8 mouse cellular contexts compared by ENCODE assay signal in the genomic region with DNA sequence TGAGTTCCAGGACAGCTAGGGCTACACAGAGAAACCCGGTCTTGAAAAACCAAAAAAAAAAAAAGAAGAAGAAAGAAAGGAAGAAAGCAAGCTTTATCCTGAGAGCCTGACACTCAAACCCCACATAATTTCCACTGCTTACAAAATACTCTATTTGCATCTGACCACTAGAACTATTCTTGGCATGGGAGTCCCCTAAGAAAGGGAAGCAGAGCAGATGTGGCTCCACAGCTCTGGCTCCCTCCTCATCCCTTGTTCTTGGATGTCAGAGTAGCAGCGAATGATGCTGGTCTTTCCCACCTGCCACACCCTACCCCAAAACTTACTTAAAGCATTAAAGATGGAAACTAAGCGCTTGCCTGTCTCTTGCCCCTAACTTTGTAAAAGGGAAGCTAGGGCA. TPM values are rescaled to one million over a fixed set of nuclear protein-coding genes. Genes with fewer than 3 reads are reported as not detected.
DNase-seq lines count a peak whose midpoint lies in the region; ATAC-seq and TF ChIP-seq lines count a peak whose summit lies in the region.

No protein-coding gene starts in this region.

- no peak overlapping the region for H3K27ac ChIP-seq in forebrain, embryonic 13.5 days
- no peak overlapping the region for H3K27ac ChIP-seq in limb, embryonic 14.5 days (replicated peaks; ENCODE audit: low read depth, low read length)
- H3K27ac ChIP-seq in small intestine, adult 2 months (ENCODE audit: insufficient read depth, low read depth, low read length), result no peak overlapping the region

- H3K4me2 ChIP-seq in forebrain, embryonic 13.5 days, result peak overlapping the region; percentile 98
- H3K4me2 ChIP-seq in limb, embryonic 14.5 days (replicated peaks; ENCODE audit: low read depth, low read length, severe bottlenecking), result peak overlapping the region; percentile 87

- no peak for TF ChIP-seq POLR2A in lung, adult 2 months (IDR thresholded peaks at IDR 0.05; ENCODE audit: borderline replicate concordance, extremely low read depth, low read depth, low read length)
- no peak for TF ChIP-seq POLR2A in limb, embryonic 14.5 days (IDR thresholded peaks at IDR 0.05; ENCODE audit: borderline replicate concordance, extremely low read depth, insufficient read depth, insufficient read length)
- TF ChIP-seq POLR2A in small intestine, adult 2 months (IDR thresholded peaks at IDR 0.05; ENCODE audit: low read depth, low read length), result no peak

- H3K36me3 ChIP-seq in forebrain, embryonic 13.5 days (ENCODE audit: poor library complexity, severe bottlenecking), result no peaks in the 10 kb centered on the region
- H3K36me3 ChIP-seq in limb, embryonic 14.5 days (ENCODE audit: control insufficient read depth, insufficient read depth, low read length), result no peaks in the 10 kb centered on the region
- no peaks in the 10 kb centered on the region for H3K36me3 ChIP-seq in small intestine, adult 2 months (ENCODE audit: control insufficient read depth, insufficient read depth, low read length)

- 53% methylated on average over 3 of the region's 3 CpGs for WGBS in lung, adult 2 months
- WGBS in forebrain, embryonic 13.5 days, result 83% methylated on average over 3 of the region's 3 CpGs
- 76% methylated on average over 3 of the region's 3 CpGs for WGBS in limb, embryonic 14.5 days
- 49% methylated on average over 3 of the region's 3 CpGs for WGBS in small intestine, adult 2 months

- no peaks in the 10 kb centered on the region for H3K9me3 ChIP-seq in forebrain, embryonic 13.5 days (replicated peaks)
- H3K9me3 ChIP-seq in limb, embryonic 14.5 days (ENCODE audit: control insufficient read depth, low read length), result no peaks in the 10 kb centered on the region

- H3K9ac ChIP-seq in forebrain, embryonic 13.5 days, result peak overlapping the region; percentile 98
- peak overlapping the region; percentile 97 for H3K9ac ChIP-seq in limb, embryonic 14.5 days (ENCODE audit: low read depth, low read length, severe bottlenecking)

- H3K4me3 ChIP-seq in lung, adult 2 months (replicated peaks; ENCODE audit: extremely low read depth, low read depth, low read length), result peak overlapping the region; percentile 31
- H3K4me3 ChIP-seq in forebrain, embryonic 13.5 days, result peak overlapping the region; percentile 92
- H3K4me3 ChIP-seq in limb, embryonic 14.5 days (replicated peaks; ENCODE audit: low read length), result peak overlapping the region; percentile 98
- peak overlapping the region; percentile 20; the same call in 1 of the 2 replicates for H3K4me3 ChIP-seq in small intestine, adult 2 months (ENCODE audit: low read depth, low read length)

- no peak for ATAC-seq in forebrain, embryonic 13.5 days
- ATAC-seq in limb, embryonic 14.5 days (ENCODE audit: low FRiP score, low read depth), result no peak

- no peak for TF ChIP-seq CTCF in lung, adult 2 months (IDR thresholded peaks at IDR 0.05; ENCODE audit: insufficient read depth, low read length)
- no peak for TF ChIP-seq CTCF in small intestine, adult 2 months (IDR thresholded peaks at IDR 0.05; ENCODE audit: extremely low read depth, insufficient read length, insufficient replicate concordance, low read depth, low read length)

- no peaks in the 10 kb centered on the region; the same call in 1 of the 2 replicates for H3K27me3 ChIP-seq in forebrain, embryonic 13.5 days
- H3K27me3 ChIP-seq in limb, embryonic 14.5 days (ENCODE audit: control insufficient read depth, insufficient read depth, low read length), result no peaks in the 10 kb centered on the region
- H3K27me3 ChIP-seq in small intestine, adult 2 months (ENCODE audit: control insufficient read depth, insufficient read depth, low read length), result no peaks in the 10 kb centered on the region

- DNase-seq in lung, adult 2 months, result no peak
- no peak for DNase-seq in lung, postnatal 10 days
- DNase-seq in limb, embryonic 14.5 days (ENCODE audit: low spot score), result no peak
- no peak for DNase-seq in ovary, postnatal 14 days (ENCODE audit: low spot score)
- DNase-seq in cerebellum, postnatal 36 days, result no peak
- no peak for DNase-seq in natural killer cell, adult 2 months (ENCODE audit: low spot score in 2 of 2)

- H3K4me1 ChIP-seq in lung, adult 2 months (ENCODE audit: control insufficient read depth, insufficient read depth, low read length), result peaks cover 38% of the 10 kb centered on the region
- peaks cover 47% of the 10 kb centered on the region for H3K4me1 ChIP-seq in forebrain, embryonic 13.5 days
- H3K4me1 ChIP-seq in limb, embryonic 14.5 days (ENCODE audit: control insufficient read depth, insufficient read depth, low read length), result peaks cover 11% of the 10 kb centered on the region
- H3K4me1 ChIP-seq in small intestine, adult 2 months (ENCODE audit: control insufficient read depth, insufficient read depth, insufficient read length, low read length), result peaks cover 32% of the 10 kb centered on the region; the same call in 1 of the 2 replicates

RNA-seq across cellular contexts. Expression of gene Glt1d1, which starts 16.6 kb away (rescaled TPM):
- 0.51 and 0.72 TPM in 2 replicates for polyA plus RNA-seq in lung, adult 2 months (2012; rRNA removed)
- 1.1 and 1.3 TPM in 2 replicates for polyA plus RNA-seq in forebrain, embryonic 13.5 days (2015; fragmentation: Nextera tagmentation; extraction: Ambion mirVana)
- polyA plus RNA-seq in limb, embryonic 14.5 days (2012; rRNA removed), result 1.2 and 1.5 TPM in 2 replicates
- polyA plus RNA-seq in limb, embryonic 14.5 days (2014; fragmentation: Nextera tagmentation; extraction: Ambion mirVana), result 0.47 and 0.79 TPM in 2 replicates
- polyA plus RNA-seq in small intestine, adult 2 months (2012; rRNA removed), result 0.28 and 0.65 TPM in 2 replicates

RNA-seq across cellular contexts. Expression of gene Slc15a4, which starts 17.2 kb away (rescaled TPM):
- polyA plus RNA-seq in lung, adult 2 months (2012; rRNA removed), result 33.7 and 42.8 TPM in 2 replicates
- 21.2 and 22.4 TPM in 2 replicates for polyA plus RNA-seq in forebrain, embryonic 13.5 days (2015; fragmentation: Nextera tagmentation; extraction: Ambion mirVana)
- polyA plus RNA-seq in limb, embryonic 14.5 days (2012; rRNA removed), result 22.0 and 31.1 TPM in 2 replicates
- polyA plus RNA-seq in limb, embryonic 14.5 days (2014; fragmentation: Nextera tagmentation; extraction: Ambion mirVana), result 19.3 and 20.2 TPM in 2 replicates
- polyA plus RNA-seq in small intestine, adult 2 months (2012; rRNA removed), result 11.3 and 16.2 TPM in 2 replicates

Comparison
In these comparisons a context has a peak if more than half of its experiments do, and no peak if none do; other contexts are left out.
1. H3K4me3 ChIP-seq: peak in every context shown above with its lines; median percentile 98 in limb, embryonic 14.5 days; 92 in forebrain, embryonic 13.5 days; 31 in lung, adult 2 months; 20 in small intestine, adult 2 months.